Comparison of ENCODE assay signal across 16 mouse cellular contexts in the genomic region with DNA sequence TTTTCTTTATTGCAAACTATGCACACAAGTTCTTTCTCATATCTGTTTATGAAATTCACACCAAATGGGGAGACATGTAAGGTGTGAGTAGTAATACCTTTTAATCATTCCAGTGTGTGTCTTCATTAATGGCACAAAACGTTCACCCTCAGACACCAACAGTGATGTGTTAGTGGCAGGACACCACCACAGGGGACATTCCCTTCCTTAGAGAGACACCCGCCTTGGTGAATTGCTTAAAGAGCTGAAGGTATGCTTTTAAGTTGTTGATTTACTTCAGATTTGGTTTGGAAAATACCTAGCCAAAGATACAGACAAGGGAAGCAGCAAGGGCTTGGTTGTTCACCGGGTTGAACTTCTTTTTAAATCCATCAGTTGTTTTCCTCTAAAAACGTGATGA.
"Had no signal": no experiment of that assay in that cellular context is flagged by ENCODE, and none has a peak within 500 bp of the region (broad histone marks: within the 10 kb centered on the region; RNA-seq: fewer than 3 reads in every experiment).

No protein-coding gene starts in this region.

- H3K9ac ChIP-seq: liver, postnatal 0 days; lung, embryonic 15.5 days; midbrain, embryonic 13.5 days; midbrain, embryonic 15.5 days; neural tube, embryonic 12.5 days; stomach, embryonic 15.5 days had no signal

- H3K4me2 ChIP-seq: lung, embryonic 15.5 days; midbrain, embryonic 11.5 days; midbrain, embryonic 13.5 days; midbrain, embryonic 15.5 days; neural tube, embryonic 12.5 days; stomach, embryonic 15.5 days had no signal

- H3K27ac ChIP-seq: lung, embryonic 15.5 days; macrophage; midbrain, embryonic 13.5 days; midbrain, embryonic 15.5 days; neural tube, embryonic 12.5 days; stomach, embryonic 15.5 days; stomach, postnatal 0 days had no signal

- ATAC-seq: liver, postnatal 0 days; lung, postnatal 0 days; midbrain, embryonic 13.5 days; midbrain, embryonic 15.5 days had no signal

- H3K4me1 ChIP-seq: lung, embryonic 15.5 days; midbrain, embryonic 13.5 days; midbrain, embryonic 15.5 days; neural tube, embryonic 12.5 days; stomach, embryonic 15.5 days had no signal

- H3K27me3 ChIP-seq: lung, embryonic 15.5 days; megakaryocyte, embryonic 14.5 days; midbrain, embryonic 13.5 days; midbrain, embryonic 15.5 days; neural tube, embryonic 12.5 days; stomach, embryonic 15.5 days had no signal

- H3K4me3 ChIP-seq: lung, embryonic 15.5 days; megakaryocyte, embryonic 14.5 days; midbrain, embryonic 13.5 days; midbrain, embryonic 15.5 days; neural tube, embryonic 12.5 days; stomach, embryonic 15.5 days had no signal

- DNase-seq: liver, postnatal 0 days; lung, adult 2 months; lung, postnatal 14 days; right cerebral cortex, postnatal 14 days; thymus, adult 2 months; thymus, postnatal 25 days had no signal

- H3K9me3 ChIP-seq: lung, embryonic 15.5 days; megakaryocyte, embryonic 14.5 days; midbrain, embryonic 13.5 days; midbrain, embryonic 15.5 days; neural tube, embryonic 12.5 days; stomach, embryonic 15.5 days had no signal

- H3K36me3 ChIP-seq: lung, embryonic 15.5 days; midbrain, embryonic 13.5 days; midbrain, embryonic 15.5 days; neural tube, embryonic 12.5 days; stomach, embryonic 15.5 days had no signal
